Mouse (Mus musculus) G1E (cell line): ENCODE data around the gene 1700008O03Rik.

ENCODE experiments used
- CTCF ChIP-seq: IDR thresholded peaks from 2 replicates; pipeline ENCODE4 v1.5.1; 2012; ENCODE audit warnings: low read depth, low read length, inconsistent platforms, mixed read lengths
- GATA1 ChIP-seq: IDR thresholded peaks from 2 replicates; pipeline ENCODE4 v1.6.1; 2012; ENCODE audit warnings: borderline replicate concordance, low read length, inconsistent platforms, mixed read lengths
- GATA2 ChIP-seq: IDR thresholded peaks from 2 replicates; pipeline ENCODE4 v1.6.1; 2012; ENCODE audit warnings: low read depth, low read length, inconsistent platforms, borderline replicate concordance
- POLR2AphosphoS5 ChIP-seq: IDR thresholded peaks from 2 replicates; pipeline ENCODE4 v1.6.1; 2012; ENCODE audit warnings: low read depth, low read length, inconsistent platforms; ENCODE audit not compliant: insufficient replicate concordance
- TAL1 ChIP-seq: conservative IDR thresholded peaks from 2 replicates; pipeline ENCODE4 v1.6.1; 2012; ENCODE audit warnings: low read depth, low read length, inconsistent platforms, mixed read lengths

GRCm38 (mm10) chr7:44353601-44354340 lies 31.8 kb downstream of the 1700008O03Rik start:
- TF ChIP-seq TAL1 (no peak), CTCF (no peak), GATA1 (no peak), POLR2AphosphoS5 (no peak), GATA2 (no peak)
